Mouse (Mus musculus) spleen, postnatal 4 days (tissue): ENCODE results near the gene Axl.
"Not testable (repeated sequence)": the region's sequence is repeated elsewhere in the genome, so short reads cannot be mapped to it uniquely, and the experiment has no call there.

Experiments used
- DNase-seq, 2 experiments: peaks; one replicate each; pipeline ENCODE4 v3.0.0; 2022; ENCODE audit warnings: low spot score in 2 of 2

The Axl gene

DNA sequence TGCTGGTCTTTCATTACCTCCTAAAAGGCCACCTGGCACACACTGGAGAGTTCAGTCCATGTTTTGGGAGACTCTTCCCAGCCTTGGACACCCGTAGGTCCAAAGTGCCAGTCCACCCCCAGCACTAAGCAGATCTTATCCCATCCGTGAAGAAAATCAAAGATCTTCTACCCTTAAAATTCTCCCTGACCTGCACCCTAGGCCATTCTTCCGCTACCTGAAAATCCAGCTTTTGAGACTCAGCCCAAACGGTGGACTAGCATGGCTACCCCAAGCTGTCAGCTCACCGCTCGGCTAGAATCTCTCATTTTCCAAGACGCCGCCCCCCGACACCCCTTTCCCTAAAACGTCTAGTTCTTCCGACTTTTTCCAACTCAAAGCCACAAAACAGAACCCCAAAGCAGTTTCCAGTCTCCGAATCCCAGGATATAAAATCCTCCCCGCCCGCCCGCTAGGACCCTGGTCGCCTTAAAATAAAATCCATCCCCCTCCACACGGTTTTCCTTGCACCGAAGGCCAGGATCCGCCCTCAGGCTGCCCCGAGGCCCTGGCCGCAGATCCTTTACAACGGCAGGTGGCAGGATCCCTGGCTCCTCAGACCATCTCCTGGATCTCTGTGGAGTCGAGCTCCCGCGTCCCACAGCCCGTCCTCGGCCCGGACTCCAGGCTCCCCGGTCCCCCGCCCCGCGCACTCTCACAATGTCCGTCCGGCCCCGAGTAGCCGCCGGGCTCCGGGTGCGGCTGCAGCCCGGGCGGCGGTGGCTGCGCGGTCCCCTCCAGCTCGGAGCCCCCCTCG, 34.7 kb downstream of the Axl start:
- peak in 1 of 2 experiments; percentile 31 for DNase-seq

DNA sequence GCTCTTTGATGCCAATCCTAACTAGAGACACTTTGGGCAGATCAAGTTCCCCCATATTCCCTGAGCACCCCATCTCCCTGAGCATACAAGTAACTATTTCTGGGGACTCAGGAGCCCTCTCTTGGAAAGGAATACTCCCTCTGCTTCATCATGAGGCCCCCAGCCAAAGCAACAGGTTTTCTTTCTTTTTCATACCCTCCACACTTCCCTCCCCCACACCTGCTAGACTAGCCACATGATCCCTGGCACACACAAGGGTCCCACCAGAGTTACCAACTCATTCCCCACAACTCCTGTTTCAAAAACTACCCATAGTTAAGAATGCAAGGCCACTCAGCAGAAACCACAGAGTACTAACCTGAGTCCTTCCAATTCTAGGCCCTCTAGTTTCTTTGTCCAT, 35.4 kb downstream of the Axl start:
- DNase-seq = no peak

DNA sequence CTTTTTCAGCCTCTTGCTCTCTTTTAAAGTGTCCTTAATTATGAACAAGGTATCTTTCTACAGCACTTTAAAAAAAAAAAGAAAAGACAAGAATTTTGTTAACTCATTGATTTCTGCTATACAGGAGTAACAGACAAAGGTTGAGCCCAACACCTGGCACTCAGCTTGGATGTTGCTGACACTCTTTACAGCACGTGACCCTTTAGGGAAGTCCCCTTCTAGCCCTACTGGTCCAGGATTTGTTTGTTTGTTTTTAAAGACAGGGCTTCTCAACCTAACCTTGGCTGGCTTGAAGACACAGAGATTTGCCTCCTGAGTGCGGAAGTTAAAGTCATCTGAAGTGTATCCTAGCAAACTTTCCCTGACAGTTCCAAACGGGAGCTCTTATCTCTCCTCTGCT, 41.7 kb downstream of the Axl start:
- DNase-seq = no peak

DNA sequence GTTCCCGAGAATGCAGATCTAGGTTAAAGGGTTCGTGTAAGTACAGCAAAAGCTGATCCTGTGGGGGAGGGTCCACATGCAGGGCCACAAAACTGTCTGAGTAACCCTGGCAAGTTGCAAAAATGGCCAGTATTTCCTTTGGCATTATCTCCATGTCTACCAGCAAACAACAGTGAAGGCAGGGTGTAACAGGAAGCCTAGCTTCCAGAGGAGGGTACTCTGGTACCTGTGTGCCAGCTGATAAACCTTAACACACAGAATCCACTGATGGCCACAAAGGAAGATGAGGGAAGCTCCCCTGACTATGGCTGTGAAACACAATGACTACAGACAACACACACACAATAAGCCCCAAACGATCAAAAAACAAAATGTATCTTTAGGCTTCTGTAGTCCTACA, 50.2 kb downstream of the Axl start:
- no peak for DNase-seq

DNA sequence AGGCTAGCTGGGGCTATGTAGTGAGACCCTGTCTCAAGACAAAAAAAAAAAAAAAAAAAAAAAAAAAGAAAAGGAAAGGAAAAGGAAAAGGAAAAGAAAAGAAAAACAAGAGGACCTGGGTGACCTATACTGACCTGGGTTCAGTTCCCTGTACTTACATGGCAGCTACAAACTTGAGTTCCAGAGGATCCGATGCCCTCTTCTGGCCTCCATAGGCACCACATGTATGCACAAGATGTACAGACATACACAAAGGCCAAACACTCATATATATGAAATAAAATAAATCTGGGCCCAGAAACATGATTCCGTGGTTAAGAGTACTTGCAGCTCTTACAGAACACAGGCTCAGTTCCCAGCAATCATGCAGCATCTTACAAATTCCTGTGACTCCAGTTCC, 51.6 kb downstream of the Axl start:
- DNase-seq = no peak

DNA sequence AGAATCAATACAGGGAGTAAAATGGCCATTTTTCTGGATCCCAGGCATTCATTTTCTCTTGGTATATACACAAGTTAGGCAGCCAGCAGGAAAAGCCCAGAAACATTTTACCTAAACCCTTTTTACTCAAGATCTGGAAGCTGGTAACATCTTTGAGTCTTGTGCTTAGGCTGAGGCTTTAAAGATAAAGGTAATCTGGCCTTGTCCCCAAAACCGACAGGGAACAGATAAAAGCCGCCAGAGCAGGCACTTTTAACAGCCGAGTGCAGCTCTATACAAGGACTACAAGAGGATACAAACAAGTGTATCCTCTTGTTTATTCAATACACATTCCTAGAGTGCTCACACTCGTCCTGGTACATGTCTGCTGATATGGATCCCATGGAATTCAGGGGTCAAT, 53.5 kb downstream of the Axl start:
- DNase-seq = no peak

DNA sequence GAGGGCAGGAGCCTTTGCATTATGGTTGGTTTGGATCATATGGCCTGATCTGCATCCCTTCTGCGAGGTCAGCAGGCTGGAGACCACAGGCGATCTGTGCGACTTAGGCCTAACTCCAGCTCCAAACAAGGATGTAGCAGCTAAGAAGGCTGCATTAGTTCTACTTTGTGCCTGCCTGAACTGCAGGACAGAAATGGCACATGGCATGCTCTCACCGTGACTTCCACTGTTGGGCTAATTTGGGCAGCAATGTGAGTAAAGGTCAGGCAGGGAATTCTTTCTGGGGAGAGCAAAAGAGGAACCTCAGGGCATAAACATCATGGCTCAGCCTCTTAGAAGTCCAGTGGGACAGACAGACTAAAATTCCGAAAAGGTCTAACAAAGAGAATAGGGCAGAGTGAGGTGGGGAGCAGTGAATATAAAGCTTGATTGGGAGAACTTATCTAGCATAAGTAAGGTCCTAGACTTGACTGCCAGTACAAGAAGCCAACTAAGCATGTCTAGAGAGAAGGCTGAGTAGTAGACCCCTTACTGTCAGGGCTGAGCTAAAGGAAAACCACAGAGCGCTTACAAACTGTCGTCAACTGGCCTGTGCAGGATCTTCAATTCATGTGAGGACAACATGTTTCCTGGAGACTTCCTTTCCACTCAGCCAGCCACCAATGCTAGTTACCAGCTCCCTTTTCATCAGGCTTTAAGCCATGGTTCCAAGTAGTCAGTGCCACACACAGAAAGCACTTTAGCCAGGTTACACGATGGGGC, 57.0 kb downstream of the Axl start:
- no peak for DNase-seq

DNA sequence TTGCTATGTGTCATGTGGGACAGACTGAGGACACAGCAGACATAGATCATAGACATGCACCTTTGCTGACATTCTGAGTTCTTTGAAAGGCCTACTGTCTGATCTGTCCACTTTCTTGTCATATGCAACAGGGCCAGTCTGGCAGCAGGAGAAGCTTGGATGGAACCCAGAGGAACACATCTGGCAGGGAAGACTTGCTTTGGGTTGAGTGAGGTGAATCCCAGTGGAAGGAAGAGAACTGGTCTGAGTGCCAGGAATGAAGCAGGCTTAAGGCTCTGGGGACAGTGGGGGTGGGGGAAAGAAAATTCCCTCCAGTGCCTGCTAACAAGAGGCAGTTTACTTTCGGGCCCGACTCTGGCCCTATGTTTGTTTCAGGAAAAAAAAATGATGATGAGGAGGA, 58.6 kb downstream of the Axl start:
- no peak for DNase-seq

DNA sequence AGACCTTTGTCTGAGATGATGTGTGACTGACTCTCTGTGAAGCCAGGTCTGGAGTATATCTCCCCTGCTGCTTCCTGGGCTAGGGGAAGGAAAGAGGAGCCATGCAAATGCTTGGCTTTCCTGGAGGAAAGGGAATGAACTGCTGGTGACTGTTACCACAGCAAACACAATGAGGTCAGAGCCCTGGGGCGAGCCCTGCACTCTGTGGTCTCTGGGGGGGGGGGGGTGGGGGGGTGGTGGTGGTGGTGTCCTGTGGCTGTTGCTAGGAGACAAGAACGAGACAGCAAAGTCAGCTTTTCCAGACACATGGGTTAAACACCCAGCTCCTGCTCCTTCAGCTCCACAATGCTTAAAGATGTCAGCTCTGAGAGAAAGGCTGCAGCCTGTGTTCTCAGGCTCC, 59.1 kb downstream of the Axl start:
- no peak for DNase-seq

DNA sequence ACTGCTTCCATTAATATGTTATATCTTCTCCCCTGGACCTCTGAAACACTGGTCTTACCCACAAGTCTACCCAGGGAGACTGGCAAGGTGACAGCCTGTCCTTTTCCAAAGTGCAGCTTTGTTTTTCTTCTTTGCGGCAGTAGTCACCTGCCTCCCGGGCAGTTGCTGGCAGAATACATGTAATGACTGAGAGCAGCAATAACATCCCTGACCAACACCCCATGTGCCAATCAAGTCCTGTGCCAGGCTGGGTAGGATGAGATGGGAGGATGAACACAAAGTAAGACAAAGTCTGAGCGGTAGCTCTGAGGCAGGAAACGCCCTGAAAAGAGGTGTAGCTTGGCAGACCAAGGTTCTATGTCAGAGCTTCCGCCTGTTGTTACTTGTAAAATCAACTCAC, 60.7 kb downstream of the Axl start:
- no peak for DNase-seq

DNA sequence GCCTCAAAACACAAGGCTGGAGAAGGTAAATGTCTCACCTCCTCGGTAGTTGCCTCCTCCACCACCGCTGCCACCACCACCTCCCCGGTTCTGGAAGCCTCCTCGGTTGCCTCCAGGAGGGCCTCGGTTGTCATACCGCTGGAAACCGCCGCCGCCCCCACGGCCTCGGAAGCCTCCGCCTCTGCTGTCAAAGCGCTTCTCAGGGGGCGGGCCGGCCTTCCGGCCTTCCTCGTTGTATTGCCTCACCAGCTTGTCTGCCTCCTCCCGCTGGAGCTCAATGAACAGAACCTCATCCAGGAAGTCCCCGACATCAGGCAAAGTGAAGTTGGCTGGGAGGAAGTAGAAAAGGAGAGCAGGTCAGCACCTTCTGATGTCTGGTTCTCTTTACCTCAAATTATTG, 62.6 kb downstream of the Axl start:
- DNase-seq = no peak

DNA sequence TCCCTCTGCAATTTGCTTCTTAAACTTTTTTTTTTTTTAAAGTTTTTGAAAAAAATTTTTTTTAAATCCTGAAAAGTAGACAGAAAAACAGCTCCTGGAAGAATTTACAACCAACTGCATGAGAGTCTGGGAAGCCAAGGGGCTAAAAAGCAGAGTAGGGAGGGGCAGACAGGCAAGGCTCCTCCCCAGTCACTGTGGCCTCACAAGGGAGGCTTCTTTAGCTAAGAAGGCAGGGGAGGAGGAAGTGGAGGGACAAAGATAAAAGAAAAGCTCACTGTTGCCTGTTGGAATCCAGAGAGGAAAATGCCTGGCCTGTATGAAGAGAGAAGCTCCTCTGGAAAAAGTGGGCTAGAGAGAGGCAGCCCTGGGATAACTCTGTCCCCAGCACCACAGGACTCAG, 66.7 kb downstream of the Axl start:
- not testable (repeated sequence) for DNase-seq

DNA sequence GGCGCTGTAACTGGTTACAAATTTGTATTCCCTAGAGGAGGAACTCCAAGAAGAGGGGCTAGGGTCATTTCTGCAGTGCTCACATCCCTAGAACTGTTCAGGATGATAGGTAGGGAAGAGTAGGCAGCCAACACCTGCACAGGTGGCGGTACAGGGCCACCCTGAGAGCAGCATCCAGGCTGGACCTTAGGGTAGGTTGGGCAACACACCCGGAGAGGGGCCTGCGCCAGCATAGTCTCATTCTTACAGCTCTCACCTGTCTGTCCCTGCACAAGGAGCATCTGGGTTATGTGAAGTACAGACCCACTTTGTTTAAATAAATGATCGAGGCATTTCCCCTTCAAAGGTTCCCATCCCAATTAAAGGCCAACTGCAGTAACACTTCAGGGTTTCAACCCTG, 67.7 kb downstream of the Axl start:
- no peak for DNase-seq

DNA sequence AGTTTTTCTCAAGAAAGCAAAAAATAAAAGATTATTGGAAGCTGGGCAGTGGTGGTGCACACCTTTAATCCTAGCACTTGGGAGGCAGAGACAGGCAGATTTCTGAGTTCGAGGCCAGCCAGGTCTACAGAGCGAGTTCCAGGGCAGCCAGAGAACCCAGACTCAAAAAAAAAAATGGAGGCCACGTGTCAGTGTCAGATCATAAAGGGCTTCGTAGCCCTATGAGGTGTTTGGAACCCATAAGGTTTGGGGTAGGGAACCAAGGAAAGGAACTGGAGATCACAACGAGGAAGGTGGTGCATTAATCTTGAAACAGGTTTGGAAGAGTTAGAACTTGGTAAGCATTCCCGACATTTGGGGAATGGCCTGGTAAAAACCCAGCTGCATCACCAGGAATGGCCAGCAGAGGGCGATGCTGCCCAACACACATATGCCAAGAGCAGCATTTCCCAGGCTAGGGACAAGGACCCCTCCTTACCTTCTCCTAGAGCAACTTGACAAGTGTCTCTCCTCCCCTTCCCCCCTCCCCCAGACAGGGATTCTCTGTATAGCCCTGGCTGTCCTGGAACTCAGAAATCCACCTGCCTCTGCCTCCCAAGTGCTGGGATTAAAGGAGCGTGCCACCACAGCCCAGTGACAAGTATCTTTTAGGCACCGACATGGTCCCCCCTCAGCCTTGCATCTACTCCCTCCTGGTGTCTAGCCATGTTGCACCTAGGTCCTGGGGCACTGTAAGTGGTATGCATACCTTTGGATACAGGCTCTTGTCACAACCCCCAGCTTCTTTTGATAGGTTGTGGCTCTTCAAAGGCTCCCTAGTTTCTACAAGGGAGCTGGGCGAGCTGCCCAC, 68.5 kb downstream of the Axl start:
- DNase-seq = peak; percentile 74 to 90

DNA sequence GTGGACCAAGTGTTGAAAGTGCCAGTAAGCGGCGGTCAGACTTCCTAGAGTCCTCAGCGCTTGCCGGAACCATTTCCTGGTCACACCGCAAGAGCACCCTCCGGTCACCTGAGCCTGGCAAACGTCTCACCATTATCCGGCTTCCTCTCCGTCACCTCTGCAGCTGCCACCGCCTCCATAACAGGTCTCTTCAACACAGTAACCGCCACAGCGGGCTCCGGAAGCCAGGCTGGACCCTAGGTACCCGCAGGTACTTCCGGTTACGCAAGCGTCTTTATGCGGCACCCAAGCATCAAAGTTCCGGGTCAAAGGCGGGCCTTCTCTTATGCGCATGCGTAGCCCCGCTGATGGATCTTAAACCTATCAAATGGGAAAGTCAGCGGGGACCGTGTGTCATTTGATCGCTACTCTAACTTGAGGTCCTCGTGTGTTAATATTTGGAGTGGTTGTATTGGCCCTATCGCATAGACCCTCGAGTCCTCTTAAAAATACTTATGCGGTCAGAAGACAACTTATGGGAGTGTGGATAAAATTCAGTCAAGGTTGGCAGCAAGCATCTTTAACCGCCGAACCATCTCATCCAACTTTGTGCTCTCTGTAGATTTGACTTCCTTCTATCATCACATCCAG, 69.6 kb downstream of the Axl start, which contains the start of gene Ccdc97:
Gene Ccdc97, minus strand, starts transcription at position 301 of the 630 bp plus-strand sequence.
- peak; percentile 91 to 95 for DNase-seq

DNA sequence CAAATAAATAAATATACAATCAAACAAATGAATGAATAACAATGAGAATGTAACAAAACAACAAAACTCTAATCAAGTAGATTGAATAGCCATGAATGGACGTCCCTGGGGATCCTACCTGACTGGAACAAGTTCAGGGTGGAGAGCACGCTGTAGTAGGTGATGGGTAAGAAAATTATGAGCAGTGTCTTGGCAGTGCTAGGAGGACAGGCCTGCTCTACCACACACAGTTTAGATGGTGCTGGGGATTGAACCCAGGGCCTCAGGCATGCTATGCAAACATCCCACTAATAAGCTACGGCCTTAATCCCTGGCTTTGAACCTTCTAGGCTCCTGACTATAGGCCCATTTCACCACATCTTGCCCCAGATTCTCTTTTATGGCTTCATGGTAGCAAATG, 71.0 kb downstream of the Axl start:
- no peak for DNase-seq

DNA sequence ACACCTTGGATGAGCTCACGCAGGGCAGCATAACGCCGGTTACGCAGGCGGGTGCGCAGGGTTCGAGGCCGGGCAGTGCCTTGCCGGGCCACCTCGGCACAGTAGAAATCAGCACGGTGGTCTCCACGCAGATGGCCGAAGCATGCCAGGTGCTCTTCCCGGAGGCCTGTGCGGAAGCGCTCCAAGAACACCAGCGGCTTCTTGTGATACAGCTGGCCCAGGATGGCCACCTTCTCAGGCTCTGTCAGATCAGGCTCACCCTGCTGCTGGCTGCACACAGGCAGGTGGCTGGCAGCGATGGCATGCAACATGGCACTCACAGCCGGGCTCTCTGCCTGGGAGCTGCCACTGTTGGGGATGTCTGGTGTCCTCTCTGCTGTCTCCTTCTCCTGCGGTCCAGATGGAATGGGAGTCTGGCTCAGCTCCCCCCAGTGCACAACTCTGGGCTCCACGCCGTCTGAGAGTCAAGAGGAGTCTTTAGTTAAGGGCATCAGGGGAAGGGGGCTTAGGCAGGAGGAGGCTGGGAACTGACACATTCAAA, 72.7 kb downstream of the Axl start:
- no peak for DNase-seq

DNA sequence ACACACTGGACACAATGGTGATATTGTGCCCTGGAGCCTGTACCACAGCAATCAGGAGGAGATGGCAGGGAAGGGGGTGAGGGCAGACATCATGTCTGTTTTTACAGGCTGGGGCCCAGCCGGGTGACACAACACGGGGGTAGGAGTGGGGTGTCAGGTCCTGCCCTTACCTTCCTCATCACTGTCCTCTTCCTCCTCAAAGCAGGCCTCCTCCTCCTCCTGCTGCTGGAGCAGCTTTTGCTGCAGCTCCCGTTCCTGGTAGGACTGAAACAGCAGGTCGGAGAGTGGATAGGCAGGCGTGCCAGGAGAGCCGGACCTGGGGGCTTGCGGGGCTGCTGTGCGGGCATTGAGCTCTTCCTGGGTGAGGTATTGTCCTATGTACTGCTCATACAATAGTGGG, 73.9 kb downstream of the Axl start:
- DNase-seq = no peak

DNA sequence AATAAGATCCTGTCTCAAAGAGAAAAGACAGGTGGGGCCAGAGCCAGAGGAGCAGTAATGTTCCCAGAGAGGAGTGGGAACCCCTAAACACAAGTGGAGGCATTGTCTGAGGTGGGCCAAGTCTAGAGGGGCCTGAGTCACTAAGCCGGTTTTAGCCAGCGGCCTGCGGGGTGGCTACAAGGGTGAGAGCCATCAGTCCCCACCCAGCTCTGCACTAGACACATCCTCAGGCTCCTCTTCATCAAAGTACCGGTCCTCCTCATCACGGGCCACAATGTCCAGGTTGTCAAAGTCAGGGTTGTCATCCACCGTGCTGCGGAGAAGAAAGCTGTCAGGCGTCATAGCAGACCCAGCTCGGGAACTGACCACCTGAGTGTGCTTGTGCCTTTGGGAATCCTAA, 75.7 kb downstream of the Axl start:
- no peak for DNase-seq

DNA sequence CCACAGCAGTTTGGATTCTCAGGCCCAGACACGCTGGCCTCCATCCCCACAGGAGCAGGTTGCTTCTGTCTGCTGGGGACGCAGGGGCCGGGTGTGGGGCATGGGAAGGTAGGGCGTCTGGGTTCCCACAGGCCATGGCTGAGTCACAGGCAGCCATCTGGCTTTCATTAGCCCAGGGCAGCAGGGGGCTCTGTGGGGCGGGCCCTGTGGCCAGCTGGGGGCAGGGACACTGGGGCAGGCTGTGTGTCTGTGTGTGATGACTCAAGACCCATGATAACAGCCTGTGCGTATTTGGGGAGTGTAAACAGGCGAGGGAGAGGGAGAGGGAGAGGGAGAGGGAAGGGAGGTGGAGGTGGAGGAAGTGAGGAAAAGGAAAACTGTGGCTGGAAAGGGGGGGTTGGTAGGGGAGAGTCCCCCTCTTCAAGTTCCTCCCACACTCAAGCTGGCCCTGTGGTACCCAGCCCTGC, 76.7 kb downstream of the Axl start:
- no peak for DNase-seq

DNA sequence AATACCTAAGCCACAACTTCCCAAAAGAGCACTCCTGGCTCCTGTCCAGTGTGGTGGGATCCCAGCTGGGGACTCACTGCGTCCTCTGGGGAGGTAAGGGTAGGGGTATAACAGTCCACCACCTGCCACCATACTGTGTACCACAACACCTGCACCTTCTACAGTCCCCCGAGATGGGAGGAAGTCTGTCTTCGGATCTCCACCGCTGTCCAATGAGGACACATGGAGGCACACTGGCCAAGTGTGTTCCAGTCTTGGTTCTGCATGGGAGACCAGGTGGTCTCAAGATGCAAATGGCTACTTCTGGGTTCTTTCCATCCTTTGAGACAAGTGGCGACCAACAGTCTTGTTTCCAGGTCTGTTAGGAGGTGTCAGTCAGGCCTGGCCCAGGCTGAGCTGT, 77.3 kb downstream of the Axl start:
- DNase-seq = no peak
